Mouse (Mus musculus): ENCODE results near the gene Trip10. TPM values are rescaled to one million over a fixed set of nuclear protein-coding genes. Genes with fewer than 3 reads are reported as not detected.

The Trip10 gene
- polyA plus RNA-seq, 1 experiment from 2014 or later: 40.8 TPM

GRCm38 (mm10) chr17:57259742-57260141, 10.5 kb downstream of the Trip10 start:
- Histone ChIP-seq H3K27ac (no peak overlapping the region), H3K27me3 (ENCODE audit: insufficient read depth, low read length) (no peaks in the 10 kb centered on the region), H3K36me3 (ENCODE audit: insufficient read depth, low read length) (peaks cover 48% of the 10 kb centered on the region), H3K9me3 (replicated peaks; ENCODE audit: low read length) (no peaks in the 10 kb centered on the region), H3K4me1 (replicated peaks; ENCODE audit: insufficient read depth, low read length) (no peaks in the 10 kb centered on the region), H3K4me3 (replicated peaks; ENCODE audit: low read depth, low read length) (no peak overlapping the region), H3K9ac (ENCODE audit: low read depth, low read length) (no peak overlapping the region), H3K4me2 (ENCODE audit: low read length) (no peak overlapping the region)
- TF ChIP-seq CTCF (IDR thresholded peaks at IDR 0.05; ENCODE audit: low read depth): no peak
- DNase-seq (ENCODE audit: low spot score) (no peak), ATAC-seq (replicated peaks; ENCODE audit: low FRiP score, low read depth) (no peak)
- 86% methylated on average over 8 of the region's 8 CpGs for WGBS

DNA sequence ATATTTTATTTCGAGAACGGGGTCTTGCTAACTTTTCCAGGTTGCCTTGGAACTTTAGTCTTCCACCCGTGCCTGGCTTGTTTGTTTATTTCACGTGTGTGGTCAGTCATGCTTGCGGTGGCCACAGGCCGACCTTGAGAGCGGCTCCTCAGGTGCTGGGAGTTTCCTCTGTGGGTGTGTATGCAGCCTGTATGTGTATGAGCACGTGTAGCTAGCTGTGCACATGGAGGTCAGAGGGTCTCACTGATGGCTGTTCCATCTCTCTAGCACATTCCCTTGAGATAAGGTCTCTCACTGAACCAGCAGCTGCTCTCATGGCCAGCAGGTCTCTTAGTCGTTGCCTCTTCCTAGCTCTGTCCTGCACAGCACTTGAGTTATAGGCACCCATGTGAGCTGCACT, 11.1 kb downstream of the Trip10 start:
- Histone ChIP-seq H3K27ac (no peak overlapping the region), H3K4me1 (replicated peaks; ENCODE audit: insufficient read depth, low read length) (no peaks in the 10 kb centered on the region), H3K27me3 (ENCODE audit: insufficient read depth, low read length) (no peaks in the 10 kb centered on the region), H3K4me3 (replicated peaks; ENCODE audit: low read depth, low read length) (no peak overlapping the region), H3K9me3 (replicated peaks; ENCODE audit: low read length) (no peaks in the 10 kb centered on the region), H3K4me2 (ENCODE audit: low read length) (no peak overlapping the region), H3K36me3 (ENCODE audit: insufficient read depth, low read length) (peaks cover 45% of the 10 kb centered on the region; the same call in 1 of the 2 replicates), H3K9ac (ENCODE audit: low read depth, low read length) (no peak overlapping the region)
- ATAC-seq (replicated peaks; ENCODE audit: low FRiP score, low read depth) (no peak), DNase-seq (ENCODE audit: low spot score) (no peak)
- 77% methylated on average over 9 of the region's 9 CpGs for WGBS
- no peak for TF ChIP-seq CTCF (IDR thresholded peaks at IDR 0.05; ENCODE audit: low read depth)

- no peak overlapping the region for H3K4me3 ChIP-seq (replicated peaks; ENCODE audit: low read depth, low read length)
- no peak overlapping the region for H3K4me2 ChIP-seq (ENCODE audit: low read length)
- 92% methylated on average over 4 of the region's 4 CpGs for WGBS
- H3K36me3 ChIP-seq (ENCODE audit: insufficient read depth, low read length): peaks cover 40% of the 10 kb centered on the region; the same call in 1 of the 2 replicates
- no peak for DNase-seq (ENCODE audit: low spot score)
- no peaks in the 10 kb centered on the region for H3K4me1 ChIP-seq (replicated peaks; ENCODE audit: insufficient read depth, low read length)
- TF ChIP-seq CTCF (IDR thresholded peaks at IDR 0.05; ENCODE audit: low read depth): no peak
- H3K9me3 ChIP-seq (replicated peaks; ENCODE audit: low read length): no peaks in the 10 kb centered on the region
- H3K27me3 ChIP-seq (ENCODE audit: insufficient read depth, low read length): no peaks in the 10 kb centered on the region
- H3K9ac ChIP-seq (ENCODE audit: low read depth, low read length): no peak overlapping the region
- H3K27ac ChIP-seq: no peak overlapping the region
- no peak for ATAC-seq (replicated peaks; ENCODE audit: low FRiP score, low read depth)
Observed at GRCm38 (mm10) chr17:57261286-57261685, 12.0 kb downstream of the Trip10 start.

DNA sequence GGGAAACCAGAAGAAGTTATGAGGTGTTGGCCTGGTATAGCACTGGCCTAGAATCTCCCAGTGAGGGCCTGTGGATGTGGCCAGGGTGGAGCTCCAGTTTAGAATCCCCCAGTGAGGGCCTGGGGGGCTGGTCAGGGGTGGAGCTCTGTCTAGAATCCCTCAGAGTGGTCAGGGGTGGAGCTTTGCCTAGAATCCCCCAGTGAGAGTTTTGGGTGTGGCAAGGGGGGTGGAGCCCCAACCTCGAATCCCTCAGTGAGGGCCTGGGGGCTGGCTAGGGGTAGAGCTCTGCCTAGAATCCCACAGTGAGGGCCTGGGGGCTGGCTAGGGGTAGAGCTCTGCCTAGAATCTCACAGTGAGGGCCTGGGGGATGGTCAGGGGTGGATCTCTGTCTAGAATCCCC, 12.5 kb downstream of the Trip10 start:
- DNase-seq (ENCODE audit: low spot score) (no peak), ATAC-seq (replicated peaks; ENCODE audit: low FRiP score, low read depth) (no peak)
- Histone ChIP-seq H3K9me3 (replicated peaks; ENCODE audit: low read length) (no peaks in the 10 kb centered on the region), H3K27me3 (ENCODE audit: insufficient read depth, low read length) (no peaks in the 10 kb centered on the region), H3K27ac (no peak overlapping the region), H3K36me3 (ENCODE audit: insufficient read depth, low read length) (peaks cover 38% of the 10 kb centered on the region; the same call in 1 of the 2 replicates), H3K4me2 (ENCODE audit: low read length) (no peak overlapping the region), H3K4me3 (replicated peaks; ENCODE audit: low read depth, low read length) (no peak overlapping the region), H3K9ac (ENCODE audit: low read depth, low read length) (no peak overlapping the region), H3K4me1 (replicated peaks; ENCODE audit: insufficient read depth, low read length) (no peaks in the 10 kb centered on the region)
- no peak for TF ChIP-seq CTCF (IDR thresholded peaks at IDR 0.05; ENCODE audit: low read depth)
- 58% methylated on average over 1 of the region's 1 CpGs for WGBS

GRCm38 (mm10) chr17:57262901-57263550, 13.8 kb downstream of the Trip10 start:
- 89% methylated on average over 17 of the region's 17 CpGs for WGBS
- no peak overlapping the region for H3K4me2 ChIP-seq (ENCODE audit: low read length)
- peaks cover 31% of the 10 kb centered on the region; the same call in 1 of the 2 replicates for H3K36me3 ChIP-seq (ENCODE audit: insufficient read depth, low read length)
- no peak overlapping the region for H3K9ac ChIP-seq (ENCODE audit: low read depth, low read length)
- no peak for DNase-seq (ENCODE audit: low spot score)
- no peaks in the 10 kb centered on the region for H3K27me3 ChIP-seq (ENCODE audit: insufficient read depth, low read length)
- TF ChIP-seq CTCF (IDR thresholded peaks at IDR 0.05; ENCODE audit: low read depth): no peak
- no peak overlapping the region for H3K4me3 ChIP-seq (replicated peaks; ENCODE audit: low read depth, low read length)
- no peaks in the 10 kb centered on the region for H3K9me3 ChIP-seq (replicated peaks; ENCODE audit: low read length)
- no peak for ATAC-seq (replicated peaks; ENCODE audit: low FRiP score, low read depth)
- no peaks in the 10 kb centered on the region for H3K4me1 ChIP-seq (replicated peaks; ENCODE audit: insufficient read depth, low read length)
- no peak overlapping the region for H3K27ac ChIP-seq

- DNase-seq (ENCODE audit: low spot score) (no peak), ATAC-seq (replicated peaks; ENCODE audit: low FRiP score, low read depth) (peak; percentile 34)
- WGBS: 78% methylated on average over 2 of the region's 2 CpGs
- no peak overlapping the region for H3K27ac ChIP-seq
- no peak overlapping the region for H3K9ac ChIP-seq (ENCODE audit: low read depth, low read length)
- peaks cover 21% of the 10 kb centered on the region; the same call in 1 of the 2 replicates for H3K36me3 ChIP-seq (ENCODE audit: insufficient read depth, low read length)
- no peaks in the 10 kb centered on the region for H3K4me1 ChIP-seq (replicated peaks; ENCODE audit: insufficient read depth, low read length)
- TF ChIP-seq CTCF (IDR thresholded peaks at IDR 0.05; ENCODE audit: low read depth): no peak
- no peak overlapping the region for H3K4me3 ChIP-seq (replicated peaks; ENCODE audit: low read depth, low read length)
- H3K27me3 ChIP-seq (ENCODE audit: insufficient read depth, low read length): no peaks in the 10 kb centered on the region
- H3K9me3 ChIP-seq (replicated peaks; ENCODE audit: low read length): no peaks in the 10 kb centered on the region
- H3K4me2 ChIP-seq (ENCODE audit: low read length): no peak overlapping the region
Observed at GRCm38 (mm10) chr17:57264164-57264563, 14.9 kb downstream of the Trip10 start.
